Mouse (Mus musculus) monocyte, adult 59 days (primary cell): ENCODE results near the gene Rnasel. TPM values are rescaled to one million over a fixed set of nuclear protein-coding genes. Genes with fewer than 3 reads are reported as not detected.

Experiments used
- total RNA-seq, 2 experiments: library from RNA; stranded (reverse); gene quantifications; one replicate each; pipeline ENCODE4 v1.2.4; 2023

Rnasel gene
- 10 to 100 TPM; 40.0 to 45.5 TPM for total RNA-seq

GRCm38 (mm10) chr1:153749211-153749801 lies at the start of gene Rnasel:
TSS of gene Rnasel (plus strand) at chr1:153749426.

GRCm38 (mm10) chr1:153740145-153740544 lies 9.1 kb upstream of the Rnasel start, which contains the start of gene Rgs16:
TSS of gene Rgs16 (plus strand) at chr1:153740349.

Other genes with a start within 250 kb of the Rnasel start
- gene Npl, start 199.4 kb upstream of the Rnasel start, total RNA-seq = 1 to 10 TPM; 5.4 to 6.0 TPM
- gene Rgs8, start 96.4 kb upstream of the Rnasel start, total RNA-seq = not detected
- gene Rgs16, start 9.1 kb upstream of the Rnasel start, total RNA-seq = not detected
- not detected for gene Rgsl1, start 94.7 kb downstream of the Rnasel start, total RNA-seq
- under 1 TPM in 1 of 2 experiments, not detected in 1; 0.18 TPM for gene Teddm1b, start 124.9 kb downstream of the Rnasel start, total RNA-seq
- gene Teddm1a, start 142.3 kb downstream of the Rnasel start, total RNA-seq = not detected
- 100 to 1,000 TPM; 411 to 441 TPM for gene Glul, start 150.5 kb downstream of the Rnasel start, total RNA-seq
- under 1 TPM; 0.33 to 0.55 TPM for gene Teddm2, start 150.8 kb downstream of the Rnasel start, total RNA-seq